Mouse (Mus musculus) cerebellum, adult 2 months (tissue): ENCODE data around the gene Tmem163. TPM values are rescaled to one million over a fixed set of nuclear protein-coding genes. Genes with fewer than 3 reads are reported as not detected.
A peak's percentile ranks its signal among the peaks of the same experiment; 100 is the strongest.

Experiments
- DNase-seq, 2 experiments: peaks; one replicate each; pipeline ENCODE4 v3.0.0; 2021
- H3K27ac ChIP-seq: fragments of 200-500 bp; 2 replicates; pipeline ENCODE4 v1.5.1; 2012; ENCODE audit warnings: low read length, control low read depth, inconsistent platforms; ENCODE audit not compliant: insufficient read depth
- H3K27me3 ChIP-seq: fragments of 200-500 bp; 2 replicates; pipeline ENCODE4 v1.6.1; 2012; ENCODE audit warnings: inconsistent platforms, mild to moderate bottlenecking, low read length, moderate library complexity; ENCODE audit not compliant: control insufficient read depth, insufficient read depth
- H3K4me1 ChIP-seq: fragments of 200-500 bp; 2 replicates; pipeline ENCODE4 v1.6.1; 2011; ENCODE audit warnings: low read length; ENCODE audit not compliant: control insufficient read depth, insufficient read depth
- H3K4me3 ChIP-seq: fragments of 200-500 bp; replicated peaks from 2 replicates; pipeline ENCODE3; 2011; ENCODE audit warnings: mild to moderate bottlenecking, low read depth, low read length, control low read depth; ENCODE audit not compliant: insufficient read depth
- CTCF ChIP-seq: fragments of 200-500 bp; IDR thresholded peaks from 2 replicates; pipeline ENCODE4 v1.5.1; 2011; ENCODE audit warnings: low read depth, mild to moderate bottlenecking, control low read depth, low read length, moderate library complexity, borderline replicate concordance; ENCODE audit not compliant: insufficient read depth
- POLR2A ChIP-seq: fragments of 200-500 bp; IDR thresholded peaks from 2 replicates; pipeline ENCODE4 v1.6.1; 2011; ENCODE audit warnings: low read length, control low read depth, borderline replicate concordance; ENCODE audit not compliant: insufficient read depth
- WGBS: fragments of 180-500 bp; shearing (Covaris S2); methylation state at CpG from one replicate; pipeline ENCODE4 v1.1.7; 2018; 5-methylcytosine and 5-hydroxymethylcytosine counted together
- polyA plus RNA-seq: library from polyadenylated mRNA; depleted of rRNA; stranded (reverse); fragments of >200 nt; gene quantifications from 2 replicates; pipeline ENCODE4 v1.2.3, GENCODE M21; 2012

Tmem163 gene
- polyA plus RNA-seq, 1 experiment: 106 TPM

DNA sequence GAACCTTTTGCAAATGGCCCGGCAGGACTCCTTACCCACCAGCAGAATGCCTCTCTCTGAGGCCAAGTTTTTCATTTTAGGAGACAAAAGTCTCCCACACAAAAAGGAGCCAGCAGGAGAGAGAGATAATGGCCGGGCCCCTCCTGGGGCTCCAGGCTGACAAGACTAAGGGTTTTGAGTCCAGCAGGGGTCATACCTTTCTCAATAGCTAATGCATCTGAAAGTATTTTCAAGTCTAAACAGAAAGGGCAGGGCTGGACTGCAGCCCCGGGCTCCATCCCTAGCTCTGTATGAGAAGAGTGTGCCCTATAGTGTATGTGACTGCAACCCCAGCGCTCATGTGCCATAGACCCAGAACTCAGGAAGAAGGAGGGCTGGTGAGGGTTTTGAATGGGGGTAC lies 103.7 kb downstream of the Tmem163 start:
- no peak for TF ChIP-seq CTCF
- no peak for TF ChIP-seq POLR2A
- Histone ChIP-seq H3K27ac (no peak overlapping the region), H3K4me1 (peaks cover 27% of the 10 kb centered on the region), H3K27me3 (no peaks in the 10 kb centered on the region), H3K4me3 (no peak overlapping the region)
- DNase-seq: no peak
- 56% methylated on average over 4 of the region's 4 CpGs for WGBS

DNA sequence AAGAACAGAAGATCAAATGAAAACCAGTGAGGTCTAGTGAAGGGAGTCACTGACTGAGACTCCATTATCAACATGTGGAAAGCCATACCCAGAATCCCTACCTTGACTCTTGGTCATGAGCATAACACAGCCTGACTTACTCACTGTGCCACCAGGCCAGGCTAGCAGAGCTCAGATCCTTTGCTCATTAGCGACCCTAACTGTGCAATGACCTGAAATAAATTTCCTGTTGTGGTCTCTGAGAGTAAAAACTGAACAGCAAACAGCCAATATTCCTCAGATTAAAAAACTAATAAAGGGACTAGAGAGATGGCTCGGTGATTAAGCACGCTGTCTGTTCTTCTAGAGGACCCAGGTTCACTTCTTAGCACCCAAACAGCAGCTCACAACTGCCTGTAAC lies 106.2 kb downstream of the Tmem163 start:
- TF ChIP-seq POLR2A: no peak
- TF ChIP-seq CTCF: no peak
- Histone ChIP-seq H3K4me1 (peaks cover 22% of the 10 kb centered on the region), H3K4me3 (no peak overlapping the region), H3K27me3 (no peaks in the 10 kb centered on the region), H3K27ac (no peak overlapping the region)
- DNase-seq: no peak
- WGBS: 84% methylated on average over 3 of the region's 3 CpGs

DNA sequence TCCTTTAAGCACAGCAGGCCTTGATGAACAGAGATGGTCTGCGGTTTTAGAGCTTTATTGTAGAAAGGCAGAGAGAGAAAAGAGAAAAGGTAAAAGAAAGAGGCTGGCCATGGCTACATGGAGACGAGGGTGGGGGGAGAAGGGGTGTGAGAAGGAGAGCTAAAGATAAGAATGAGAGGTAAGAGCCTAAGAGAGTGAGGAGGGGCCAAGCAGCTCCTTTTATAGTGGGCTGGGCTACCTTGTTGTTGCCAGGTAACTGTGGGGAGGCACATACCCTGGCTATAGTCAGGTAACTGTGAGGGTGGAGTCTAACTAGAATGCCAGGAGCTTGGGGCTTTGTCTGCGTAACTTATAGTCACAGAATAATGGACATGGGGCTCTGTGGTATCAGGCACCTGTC lies 110.7 kb downstream of the Tmem163 start:
- H3K4me1 ChIP-seq: peaks cover 6% of the 10 kb centered on the region
- no peak for TF ChIP-seq CTCF
- TF ChIP-seq POLR2A: no peak
- WGBS: 57% methylated on average over 3 of the region's 3 CpGs
- H3K4me3 ChIP-seq: no peak overlapping the region
- DNase-seq: no peak
- no peaks in the 10 kb centered on the region for H3K27me3 ChIP-seq
- no peak overlapping the region for H3K27ac ChIP-seq

DNA sequence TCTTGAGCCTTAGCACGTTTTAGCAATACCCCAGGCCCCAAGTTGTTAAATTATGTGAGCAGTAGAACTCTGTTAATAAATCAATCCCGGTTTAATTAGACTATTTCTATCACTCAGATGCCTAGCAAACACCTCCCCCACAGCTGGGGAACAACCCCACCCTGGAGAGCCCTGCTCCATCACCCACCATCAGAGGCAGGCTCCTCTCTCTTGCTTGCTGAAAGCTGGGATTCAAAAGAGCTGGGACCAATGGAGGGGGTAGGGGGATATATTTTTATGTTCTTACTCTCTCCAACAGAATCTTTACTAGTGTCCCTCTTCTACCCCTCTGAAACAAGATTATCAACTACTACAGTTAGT lies 122.9 kb downstream of the Tmem163 start:
- no peaks in the 10 kb centered on the region for H3K4me1 ChIP-seq
- no peak overlapping the region for H3K27ac ChIP-seq
- TF ChIP-seq CTCF: no peak
- no peak for TF ChIP-seq POLR2A
- H3K4me3 ChIP-seq: no peak overlapping the region
- H3K27me3 ChIP-seq: no peaks in the 10 kb centered on the region
- WGBS: 58% methylated on average over 2 of the region's 2 CpGs
- no peak for DNase-seq

DNA sequence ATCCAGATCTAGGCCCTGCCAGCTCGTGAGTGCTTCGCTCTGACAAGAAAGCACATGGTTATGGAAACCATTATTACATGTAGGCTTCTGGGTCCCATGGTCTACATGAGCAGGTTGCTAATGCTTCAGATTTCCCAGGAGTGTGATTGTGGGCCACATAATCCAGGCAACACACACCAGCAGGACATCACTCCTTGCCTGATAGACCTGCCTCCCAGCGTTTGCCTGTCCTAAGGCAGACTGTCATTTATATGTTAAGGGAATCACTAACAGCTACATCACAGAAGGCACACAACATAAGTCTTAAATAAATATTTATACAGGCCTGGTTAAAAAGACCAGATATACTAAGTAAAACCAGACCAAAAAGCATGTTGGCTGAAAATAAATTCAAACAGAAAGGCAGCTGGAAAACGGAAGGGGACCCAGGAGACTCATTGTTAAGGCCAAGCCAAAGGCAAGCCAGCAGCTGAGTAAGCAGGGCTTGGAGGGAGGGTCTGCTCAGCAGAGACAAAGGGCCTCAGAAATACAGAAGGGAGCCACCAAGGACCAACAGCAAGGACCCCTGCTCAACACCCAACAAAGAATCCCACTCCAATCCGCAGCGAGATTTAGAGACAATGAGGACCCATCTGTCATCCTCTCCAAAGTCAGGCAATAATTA lies 123.4 kb downstream of the Tmem163 start:
- Histone ChIP-seq H3K27ac (no peak overlapping the region), H3K4me1 (no peaks in the 10 kb centered on the region), H3K4me3 (no peak overlapping the region), H3K27me3 (no peaks in the 10 kb centered on the region)
- no peak for DNase-seq
- TF ChIP-seq CTCF (no peak), POLR2A (no peak)
- 67% methylated on average over 6 of the region's 6 CpGs for WGBS

DNA sequence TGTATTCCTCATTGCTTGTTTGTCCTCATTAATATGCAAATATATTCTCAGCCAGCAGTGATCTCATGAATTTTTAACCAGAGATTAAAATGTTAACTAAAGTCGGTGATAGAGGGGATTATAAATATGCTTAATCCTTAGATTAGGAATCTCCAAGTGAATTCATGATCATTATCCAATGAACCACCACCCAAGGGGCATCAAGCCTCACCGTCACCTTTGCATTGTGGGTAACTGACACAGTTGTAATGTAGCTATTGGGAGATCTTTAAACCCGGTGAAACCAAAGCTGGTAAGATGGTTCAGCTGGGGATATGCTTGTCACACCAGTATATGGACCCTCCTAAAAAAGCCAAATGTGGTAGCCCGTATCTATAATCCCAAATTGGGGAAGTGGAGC lies 131.3 kb downstream of the Tmem163 start:
- no peak overlapping the region for H3K4me3 ChIP-seq
- no peak for TF ChIP-seq CTCF
- peaks cover 4% of the 10 kb centered on the region; the same call in 1 of the 2 replicates for H3K4me1 ChIP-seq
- H3K27me3 ChIP-seq: no peaks in the 10 kb centered on the region
- no peak overlapping the region for H3K27ac ChIP-seq
- WGBS: 82% methylated on average over 4 of the region's 4 CpGs
- DNase-seq: no peak

DNA sequence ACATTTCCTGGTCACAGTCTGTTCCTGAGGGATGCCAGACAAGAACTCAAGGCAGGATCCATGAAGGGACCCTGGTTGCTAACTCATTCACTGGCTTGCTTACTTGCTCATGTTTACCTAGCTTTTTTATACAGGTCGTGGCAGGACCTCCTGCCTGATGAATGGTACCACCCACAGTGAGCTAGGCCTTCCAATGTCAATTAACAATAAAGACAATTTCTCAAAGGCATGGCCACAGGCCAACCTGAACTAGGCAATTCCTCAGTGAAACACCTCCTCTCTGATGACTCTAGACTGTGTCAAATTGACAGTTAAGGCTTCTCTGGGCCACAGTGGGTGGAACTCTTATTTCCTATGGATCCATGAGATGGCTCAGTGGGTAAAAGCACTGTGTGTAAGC lies 136.6 kb downstream of the Tmem163 start:
- Histone ChIP-seq H3K4me3 (no peak overlapping the region), H3K4me1 (peaks cover 19% of the 10 kb centered on the region; the same call in 1 of the 2 replicates), H3K27ac (peak overlapping the region; percentile 80), H3K27me3 (no peaks in the 10 kb centered on the region)
- DNase-seq: peak in 1 of 2 experiments; percentile 38
- 9% methylated on average over 1 of the region's 1 CpGs for WGBS
- TF ChIP-seq POLR2A: no peak
- TF ChIP-seq CTCF: no peak

DNA sequence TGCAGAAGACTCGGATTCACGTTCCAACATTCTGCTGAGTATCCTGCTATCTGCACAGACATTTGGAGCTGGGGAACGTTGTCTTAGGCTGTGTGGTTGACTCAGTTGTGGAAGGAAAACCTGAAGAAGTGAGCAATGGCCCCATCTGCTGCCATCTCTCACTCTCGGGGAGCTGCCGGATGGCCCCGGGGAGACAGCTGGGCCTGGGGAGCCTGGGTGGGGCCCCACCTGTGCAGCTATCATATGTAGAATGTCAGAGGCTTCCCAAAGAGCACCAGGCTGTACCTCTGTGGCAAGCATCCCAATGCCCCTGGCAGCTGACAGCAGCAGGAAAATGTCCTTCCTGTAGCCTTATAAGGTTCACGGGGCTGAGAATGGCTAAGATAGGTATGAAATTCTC lies 137.4 kb downstream of the Tmem163 start:
- DNase-seq: peak; percentile 91 to 95
- peak overlapping the region; percentile 80 for H3K27ac ChIP-seq
- 11% methylated on average over 7 of the region's 7 CpGs for WGBS

More for the DNA sequence above, 137.4 kb downstream of the Tmem163 start:
- H3K4me1 ChIP-seq: peaks cover 26% of the 10 kb centered on the region; the same call in 1 of the 2 replicates
- no peak overlapping the region for H3K4me3 ChIP-seq
- TF ChIP-seq CTCF (no peak), POLR2A (no peak)
- H3K27me3 ChIP-seq: no peaks in the 10 kb centered on the region
